Mouse (Mus musculus) layer of hippocampus, adult 18-20 months (tissue): ENCODE data around the gene Nat8l. TPM values are rescaled to one million over a fixed set of nuclear protein-coding genes. Genes with fewer than 3 reads are reported as not detected.
"Not testable (repeated sequence)": the region's sequence is repeated elsewhere in the genome, so short reads cannot be mapped to it uniquely, and the experiment has no call there.

ENCODE experiments used
- DNase-seq, 2 experiments: peaks; one replicate each; pipeline ENCODE4 v3.0.0; 2022; ENCODE audit warnings: low spot score in 2 of 2
- long read RNA-seq: library from polyadenylated mRNA; stranded (forward); transcript quantifications from one replicate; pipeline ENCODE4 v2.0.0, GENCODE M21; 2021
- total RNA-seq, 2 experiments: library from RNA; stranded (reverse); gene quantifications; 2 replicates each; pipeline ENCODE4 v1.2.3; 2021

The Nat8l gene
- 100 to 1,000 TPM; 144 to 150 TPM for total RNA-seq
- long read RNA-seq, full-length matches to known transcripts: 76 of 100 reads
- long read RNA-seq, partial matches to known transcripts: 3 of 100 reads
- long read RNA-seq, other reads (novel, unspliced or antisense): 21 of 100 reads

- peak; percentile 88 to 91 for DNase-seq
These were observed at the start of gene Nat8l for GRCm38 (mm10) chr5:33995843-33996693. Gene Nat8l (plus strand): TSS chr5:33995984.

DNA sequence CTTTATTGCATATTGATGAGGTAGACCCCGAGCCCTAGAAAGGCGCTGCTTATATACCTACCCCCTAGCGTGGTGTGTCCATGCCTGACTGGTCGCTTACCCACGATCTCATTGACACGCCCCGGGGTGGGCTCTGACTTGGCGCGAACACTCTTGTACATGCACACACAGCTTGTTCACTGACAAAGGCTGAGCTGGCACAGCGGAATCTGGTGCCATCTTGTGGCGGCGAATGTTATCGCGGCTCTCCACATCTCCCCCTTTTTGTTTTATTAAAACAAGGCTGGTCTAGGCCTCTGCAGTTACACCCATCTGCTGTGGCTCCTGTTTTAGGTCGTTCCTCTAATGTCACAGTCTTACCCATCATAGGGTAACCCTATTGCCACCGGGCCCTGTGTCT, 48.7 kb upstream of the Nat8l start:
- DNase-seq: not testable (repeated sequence)

- no peak for DNase-seq
These were observed 47.5 kb upstream of the Nat8l start for GRCm38 (mm10) chr5:33948314-33948713.

DNA sequence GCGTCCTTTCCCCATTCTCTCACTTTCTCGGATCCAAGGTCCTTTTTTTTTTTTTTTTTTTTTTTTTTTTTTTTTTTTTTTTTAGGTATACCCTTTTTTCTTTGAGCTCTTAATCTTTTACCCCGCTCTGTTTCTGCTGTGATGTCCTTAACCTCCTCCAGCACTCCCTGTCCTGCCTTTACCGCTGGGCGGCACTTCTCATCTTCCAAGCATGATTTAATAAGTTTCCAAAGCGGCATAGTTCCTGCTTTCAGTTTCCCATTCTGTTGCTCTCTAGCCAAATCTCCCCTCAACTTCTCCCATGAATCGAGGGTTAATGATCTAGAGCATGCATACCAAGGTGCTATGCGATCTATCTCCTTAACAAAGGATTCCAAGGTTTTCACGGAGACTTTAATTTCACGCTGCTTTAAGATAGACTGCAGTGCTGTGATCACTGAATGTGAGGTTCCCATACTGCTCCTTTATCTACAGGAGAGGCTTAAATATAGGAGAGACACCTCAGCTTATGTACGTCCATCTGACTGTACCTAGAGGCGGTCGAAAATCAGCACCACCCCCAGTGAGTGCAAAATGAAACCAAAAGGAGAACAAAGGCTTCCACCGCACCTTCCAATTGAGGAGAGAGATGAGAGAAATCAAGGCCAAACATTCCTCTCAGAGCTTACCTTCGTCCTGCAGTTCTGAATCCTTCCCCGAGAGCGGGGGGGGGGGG, 42.2 kb upstream of the Nat8l start:
- peak in 1 of 2 experiments; percentile 6 for DNase-seq

DNA sequence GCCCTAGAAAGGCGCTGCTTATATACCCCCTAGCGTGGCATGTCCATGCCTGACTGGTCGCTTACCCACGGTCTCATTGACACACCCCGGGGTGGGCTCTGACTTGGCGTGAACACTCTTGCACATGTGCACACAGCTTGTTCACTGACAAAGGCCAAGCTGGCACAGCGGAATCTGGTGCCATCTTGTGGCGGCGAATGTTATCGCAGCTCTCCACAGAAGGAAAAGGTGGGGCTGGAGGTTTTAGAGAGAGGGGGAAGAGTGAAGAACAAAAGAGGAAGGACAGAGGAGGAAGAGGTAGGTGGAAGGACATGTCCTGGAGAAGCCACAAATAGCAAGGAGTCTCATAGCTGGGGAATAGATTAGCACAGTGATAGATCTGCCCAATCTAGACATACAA, 41.4 kb upstream of the Nat8l start:
- DNase-seq: peak; percentile 82 to 90

GRCm38 (mm10) chr5:33955868-33956267, 39.9 kb upstream of the Nat8l start:
- DNase-seq: no peak

DNA sequence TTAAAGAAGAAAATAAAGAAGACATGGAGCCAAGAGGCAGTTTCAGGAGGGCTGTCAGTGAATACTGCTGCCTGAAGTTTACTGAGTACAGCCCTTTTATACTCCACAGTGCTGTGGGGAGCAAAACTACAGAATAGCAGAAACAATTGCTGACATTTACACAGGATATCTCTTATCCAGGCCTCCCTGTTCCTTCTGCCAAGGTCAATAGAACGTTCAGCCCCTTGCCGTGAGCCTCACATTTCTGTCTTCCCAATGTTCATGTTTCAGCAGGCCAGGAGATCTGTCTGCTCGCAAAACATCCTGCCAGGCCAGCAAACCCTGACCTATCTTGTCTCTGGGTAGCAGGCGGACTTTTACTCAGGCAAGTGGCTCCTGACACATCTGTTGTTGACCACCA, 36.4 kb upstream of the Nat8l start:
- DNase-seq: no peak

GRCm38 (mm10) chr5:33974736-33975135, 21.0 kb upstream of the Nat8l start:
- no peak for DNase-seq

DNA sequence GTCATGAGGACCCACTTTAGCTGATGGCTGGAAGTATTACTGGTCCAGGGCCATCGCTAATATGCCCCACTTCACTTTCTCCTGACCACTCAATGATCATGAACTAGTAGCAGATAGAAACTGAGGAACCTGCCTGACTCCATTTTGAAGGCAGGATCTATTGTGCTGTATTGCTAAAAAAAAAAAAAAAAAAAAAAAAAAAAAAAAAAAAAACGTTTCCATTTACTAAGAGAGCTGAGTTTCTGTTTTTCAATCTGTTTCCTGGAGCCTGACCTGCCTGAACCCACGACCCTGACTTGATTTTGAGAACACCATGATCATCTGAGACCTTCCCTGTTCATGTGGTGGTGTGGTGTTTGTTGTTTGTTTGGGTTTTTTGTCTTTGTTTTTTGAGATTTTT, 19.5 kb upstream of the Nat8l start:
- no peak for DNase-seq

DNA sequence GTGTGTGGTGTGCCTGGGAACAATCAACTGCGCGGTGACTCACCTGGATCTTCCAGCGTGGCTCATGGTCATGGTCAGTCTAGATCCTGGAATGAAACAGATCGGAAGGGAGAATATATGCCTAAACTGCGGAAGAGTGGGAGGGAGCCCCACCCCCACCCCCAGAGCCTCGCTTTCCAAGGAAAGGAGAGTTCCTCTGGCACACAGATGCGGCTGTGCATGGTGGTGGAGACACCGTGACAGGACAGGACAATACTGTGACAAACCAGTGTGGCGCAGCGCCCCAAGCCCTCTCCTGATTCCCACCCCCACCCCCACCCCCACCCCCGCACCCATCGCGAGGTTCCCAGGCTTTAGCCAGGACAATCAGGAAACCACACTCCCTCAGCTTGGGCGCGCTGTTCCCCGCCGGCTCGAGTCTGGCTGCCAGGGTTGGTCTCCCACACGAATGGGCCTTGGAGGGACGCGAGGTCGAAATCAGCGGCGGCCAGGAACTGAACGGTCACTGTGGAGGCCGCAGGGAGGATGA, 13.0 kb upstream of the Nat8l start:
- DNase-seq: no peak

DNA sequence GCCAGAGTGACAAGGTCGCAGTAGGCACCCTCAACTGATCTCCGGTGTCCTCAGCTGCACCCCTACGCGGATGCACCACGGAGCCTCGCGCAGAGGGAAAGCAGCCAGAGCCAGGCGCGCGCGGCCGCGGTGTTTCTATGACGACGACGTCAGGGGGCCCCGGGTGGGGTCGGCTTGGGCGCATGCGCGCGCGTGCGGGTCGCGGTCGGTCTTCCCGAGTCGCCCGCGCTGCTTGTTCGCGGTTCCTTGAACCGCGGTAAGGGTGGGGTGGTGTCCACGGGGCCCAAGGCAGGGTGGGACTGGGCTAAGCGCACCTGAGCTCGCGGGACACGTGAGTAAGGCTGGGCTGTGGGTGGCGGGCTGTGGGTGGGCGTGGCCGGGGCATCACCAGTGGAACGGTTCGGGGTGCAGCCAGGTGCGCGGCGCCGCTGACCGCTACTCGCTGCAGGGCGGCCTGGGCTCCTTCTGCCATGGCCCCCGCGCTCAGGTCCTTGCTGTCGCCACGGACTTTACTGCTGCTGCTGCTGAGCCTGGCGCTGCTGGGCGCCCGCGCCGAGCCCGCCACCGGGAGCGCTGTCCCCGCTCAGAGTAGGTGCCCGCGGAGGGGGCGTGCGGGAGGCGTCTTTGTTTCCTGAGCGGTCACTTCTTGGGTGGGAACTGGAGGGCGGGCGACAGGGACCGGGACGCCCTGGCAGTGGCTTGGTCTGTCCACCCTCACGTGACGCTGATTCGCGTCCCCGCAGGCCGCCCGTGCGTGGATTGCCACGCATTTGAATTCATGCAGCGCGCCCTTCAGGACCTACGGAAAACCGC, 12.3 kb upstream of the Nat8l start, which contains the start of gene Gm1673:
Gene Gm1673 (plus strand): TSS at position 125 of the 813 bp plus-strand sequence.
- peak; percentile 88 to 92 for DNase-seq

DNA sequence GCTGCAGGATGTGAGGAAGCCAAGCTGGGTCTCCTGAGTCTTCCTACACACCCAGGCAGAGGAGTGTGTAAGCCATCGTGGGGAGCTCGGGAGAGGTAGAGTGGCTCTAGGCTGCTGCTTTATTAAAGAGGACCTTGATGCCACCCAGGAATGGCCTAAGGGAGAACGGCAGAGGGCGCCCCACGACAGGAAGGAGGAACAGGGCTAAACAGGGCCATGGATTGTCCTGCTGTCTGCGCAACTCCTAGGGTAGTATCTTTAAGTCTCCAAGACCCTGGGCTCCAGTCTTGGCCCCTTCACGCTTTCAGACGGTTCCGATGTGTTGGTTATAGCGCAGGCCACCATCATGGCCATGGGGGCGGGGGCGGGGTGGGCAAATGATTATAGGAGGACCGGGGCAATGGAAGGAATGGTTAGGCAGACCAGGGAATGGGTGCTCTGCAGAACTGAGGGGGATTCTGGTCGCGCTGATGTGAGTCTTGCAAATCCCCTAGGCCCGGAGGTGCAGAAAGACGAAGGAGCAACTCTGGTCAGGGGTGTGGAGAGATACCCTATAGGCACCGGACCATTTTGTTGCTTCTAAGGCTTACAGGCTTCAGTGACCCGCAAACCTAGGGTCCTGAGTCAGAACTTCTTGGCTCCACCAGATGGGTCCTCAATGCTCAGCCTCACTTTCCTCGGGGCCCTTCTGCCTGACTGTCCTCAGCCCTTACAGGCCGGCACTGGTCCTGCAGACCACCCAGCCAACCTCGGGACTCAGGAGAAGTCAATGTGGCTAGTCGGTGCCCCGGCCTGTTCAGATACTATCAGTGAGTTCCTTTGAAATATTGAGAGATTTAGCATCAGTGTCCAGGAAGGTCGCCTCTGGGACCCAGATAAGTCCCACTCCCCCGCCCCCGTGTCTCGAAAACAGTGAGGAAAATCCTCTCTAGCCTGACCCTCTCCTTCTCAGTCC, 836 bp upstream of the Nat8l start:
- peak; percentile 41 to 66 for DNase-seq

DNA sequence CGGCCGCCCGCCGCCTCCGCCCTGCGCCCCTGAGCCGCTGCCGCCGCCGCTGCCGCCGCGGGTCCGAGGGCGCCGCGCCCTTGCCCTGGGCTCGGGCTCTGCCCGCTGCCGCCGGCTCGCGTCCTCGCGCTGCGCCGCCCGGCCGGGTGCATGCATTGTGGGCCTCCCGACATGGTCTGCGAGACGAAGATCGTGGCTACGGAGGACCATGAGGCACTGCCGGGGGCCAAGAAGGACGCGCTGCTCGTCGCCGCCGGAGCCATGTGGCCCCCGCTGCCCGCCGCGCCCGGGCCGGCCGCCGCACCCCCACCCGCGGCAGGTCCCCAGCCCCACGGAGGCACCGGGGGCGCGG, 886 bp downstream of the Nat8l start:
- no peak for DNase-seq

GRCm38 (mm10) chr5:33997051-33997741, 1.4 kb downstream of the Nat8l start:
- peak; percentile 50 to 75 for DNase-seq

GRCm38 (mm10) chr5:33997829-33998504, 2.2 kb downstream of the Nat8l start:
- DNase-seq: no peak

DNA sequence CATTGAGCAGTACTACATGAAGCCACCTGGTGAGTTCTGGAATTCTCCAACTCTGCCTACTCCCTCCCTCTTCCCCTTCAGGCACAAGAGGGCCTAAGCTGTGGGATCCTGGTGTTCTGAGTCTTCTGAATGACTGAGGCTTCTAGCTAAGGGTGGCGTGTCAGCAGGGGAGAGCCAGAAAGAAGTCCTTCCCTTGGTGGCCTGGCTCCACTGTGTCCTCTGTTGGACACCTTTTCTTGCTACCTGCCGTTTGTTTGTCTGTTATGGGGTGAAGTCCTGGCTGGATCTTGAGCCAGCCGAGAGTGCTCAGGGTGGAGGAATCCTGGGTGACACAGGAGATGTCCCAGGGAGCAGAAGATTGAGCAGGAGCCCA, 2.7 kb downstream of the Nat8l start:
- DNase-seq: no peak

DNA sequence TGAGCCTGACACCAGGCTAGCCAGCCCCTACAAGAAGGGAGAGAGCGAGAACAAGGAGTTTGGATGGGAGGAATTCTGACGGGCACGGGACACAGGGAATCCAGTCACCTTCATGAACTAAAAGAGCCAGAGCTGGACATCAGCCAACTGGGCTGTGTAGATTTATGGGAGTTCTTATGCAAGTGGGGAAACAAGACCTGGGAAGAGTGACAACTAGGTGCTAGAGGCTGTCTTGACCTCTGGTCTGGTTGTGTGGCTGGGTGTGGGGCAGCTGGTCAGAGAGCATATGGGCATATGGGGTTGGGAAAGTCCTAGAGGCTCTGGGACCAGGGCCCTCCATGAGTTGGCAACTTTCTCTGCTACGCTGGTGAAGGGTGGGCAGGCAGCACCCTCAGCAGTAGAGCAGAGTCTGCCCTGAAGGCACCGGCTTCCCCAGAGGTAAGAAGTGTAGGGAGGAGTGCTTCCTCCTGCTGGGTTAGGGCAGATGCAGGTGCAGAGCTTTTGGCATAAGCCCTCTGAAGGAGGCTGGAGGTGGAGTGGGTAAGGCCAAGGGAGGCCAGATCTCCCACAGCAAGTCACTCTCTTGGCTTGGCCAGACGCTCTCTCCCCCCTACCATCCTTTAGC, 3.8 kb downstream of the Nat8l start:
- no peak for DNase-seq

DNA sequence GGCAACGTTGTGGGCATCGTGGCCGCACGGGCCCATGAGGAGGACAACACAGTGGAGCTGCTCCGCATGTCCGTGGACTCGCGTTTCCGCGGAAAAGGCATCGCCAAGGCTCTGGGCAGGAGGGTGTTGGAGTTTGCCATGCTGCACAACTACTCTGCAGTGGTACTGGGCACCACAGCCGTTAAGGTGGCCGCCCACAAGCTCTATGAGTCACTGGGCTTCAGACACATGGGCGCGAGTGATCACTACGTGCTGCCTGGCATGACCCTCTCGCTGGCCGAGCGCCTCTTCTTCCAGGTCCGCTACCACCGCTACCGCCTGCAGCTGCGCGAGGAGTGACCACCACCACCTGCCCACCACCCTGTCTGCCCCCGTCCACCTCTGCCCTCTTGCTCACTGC, 5.0 kb downstream of the Nat8l start:
- no peak for DNase-seq
